Mouse (Mus musculus) heart, embryonic 14.5 days (tissue): ENCODE measurements around the gene Gm44965. TPM values are rescaled to one million over a fixed set of nuclear protein-coding genes. Genes with fewer than 3 reads are reported as not detected.

ENCODE experiments used
- ATAC-seq: fragments of 200-750 bp; cut with Nextera tagmentation; 2 replicates; pipeline ENCODE4 v1.8.0; 2017; ENCODE audit warnings: low read depth, moderate TSS enrichment; ENCODE audit not compliant: insufficient number of reproducible peaks, insufficient read depth, low FRiP score
- H3K27ac ChIP-seq, 2 experiments: fragments of 200-500 bp in 1 of 2; fragments of 300-500 bp in 1 of 2; sonication (generic) in 1 of 2; replicated peaks in 1 of 2; 2 replicates each; pipeline ENCODE4 v1.5.1; 2012 to 2014; ENCODE audit warnings: low read depth in 2 of 2, low read length in 2 of 2, control low read depth in 1 of 2, mild to moderate bottlenecking in 1 of 2, mixed read lengths in 1 of 2; ENCODE audit not compliant: control insufficient read depth in 1 of 2, insufficient read depth in 1 of 2
- H3K27me3 ChIP-seq: fragments of 300-500 bp; sonication (generic); 2 replicates; pipeline ENCODE4 v1.6.1; 2014; ENCODE audit warnings: mild to moderate bottlenecking, low read length, control low read depth; ENCODE audit not compliant: control insufficient read depth, insufficient read depth
- H3K36me3 ChIP-seq: fragments of 300-500 bp; sonication (generic); 2 replicates; pipeline ENCODE4 v1.6.1; 2014; ENCODE audit warnings: mild to moderate bottlenecking, control low read depth, low read length, mixed read lengths; ENCODE audit not compliant: control insufficient read depth, insufficient read depth
- H3K4me1 ChIP-seq, 2 experiments: fragments of 200-500 bp in 1 of 2; fragments of 300-500 bp in 1 of 2; sonication (generic) in 1 of 2; 2 replicates each; pipeline ENCODE4 v1.6.1; 2012 to 2014; ENCODE audit warnings: low read length in 2 of 2, control low read depth in 1 of 2, mixed read lengths in 1 of 2; ENCODE audit not compliant: control insufficient read depth in 2 of 2, insufficient read depth in 2 of 2
- H3K4me2 ChIP-seq: fragments of 300-500 bp; sonication (generic); 2 replicates; pipeline ENCODE4 v1.6.1; 2014; ENCODE audit warnings: mild to moderate bottlenecking, low read length
- H3K4me3 ChIP-seq, 2 experiments: fragments of 200-500 bp in 1 of 2; fragments of 300-500 bp in 1 of 2; sonication (generic) in 1 of 2; 2 replicates each; pipeline ENCODE4 v1.5.1; 2012 to 2014; ENCODE audit warnings: low read length in 2 of 2, mild to moderate bottlenecking in 2 of 2, control low read depth in 1 of 2, low read depth in 1 of 2, moderate library complexity in 1 of 2; ENCODE audit not compliant: control insufficient read depth in 1 of 2, insufficient read depth in 1 of 2
- H3K9ac ChIP-seq: fragments of 300-500 bp; sonication (generic); 2 replicates; pipeline ENCODE4 v1.6.1; 2014; ENCODE audit warnings: mild to moderate bottlenecking, low read length
- H3K9me3 ChIP-seq: fragments of 300-500 bp; sonication (generic); 2 replicates; pipeline ENCODE4 v1.6.1; 2016; ENCODE audit warnings: low read length, control low read depth; ENCODE audit not compliant: control insufficient read depth
- WGBS: fragments of 180-500 bp; shearing (Covaris S2); extraction: QIAGEN DNeasy Blood & Tissue Kit; methylation state at CpG from one replicate; pipeline ENCODE4 v1.1.7; 2014; 5-methylcytosine and 5-hydroxymethylcytosine counted together
- polyA plus RNA-seq: library from polyadenylated mRNA; unstranded; fragments of >200 nt; fragmentation: Nextera tagmentation; extraction: Ambion mirVana; gene quantifications from 2 replicates; pipeline ENCODE4 v1.2.1, GENCODE M21; 2014

The Gm44965 gene
- 0.84 TPM in 1 of 2 replicates, not detected in the other for polyA plus RNA-seq

- peak within 1 kb of the TSS; percentile 88 for H3K4me2 ChIP-seq
- H3K9ac ChIP-seq, result peak within 1 kb of the TSS; percentile 94
- peak; percentile 90 for ATAC-seq
- peak within 1 kb of the TSS; percentile 74 to 95 for H3K4me3 ChIP-seq
- peaks cover 23 to 30% of the 10 kb centered on the region in 2 experiments for H3K4me1 ChIP-seq
- peaks cover 20% of the 10 kb centered on the region for H3K9me3 ChIP-seq
- no peaks in the 10 kb centered on the region for H3K27me3 ChIP-seq
- H3K27ac ChIP-seq, result peak within 1 kb of the TSS; percentile 90 to 92
- peaks cover 31% of the 10 kb centered on the region for H3K36me3 ChIP-seq
- 9% methylated on average over 41 of the region's 45 CpGs for WGBS
Observed at GRCm38 (mm10) chr6:48593158-48594042, at the start of gene Gm44965, which contains the start of gene Repin1. TSS of gene Gm44965 (plus strand) at chr6:48593941. TSS of gene Repin1 (plus strand) at chr6:48593883.

- H3K4me2 ChIP-seq, result no peak overlapping the region
- no peaks in the 10 kb centered on the region for H3K27me3 ChIP-seq
- peaks cover 0 to 2% of the 10 kb centered on the region in 2 experiments; a peak in 1 of 4 replicates for H3K4me1 ChIP-seq
- H3K4me3 ChIP-seq, result no peak overlapping the region
- 60% methylated on average over 5 of the region's 5 CpGs for WGBS
- H3K9ac ChIP-seq, result no peak overlapping the region
- no peaks in the 10 kb centered on the region for H3K36me3 ChIP-seq
- H3K9me3 ChIP-seq, result no peaks in the 10 kb centered on the region
- no peak overlapping the region for H3K27ac ChIP-seq
- ATAC-seq, result no peak
Observed at GRCm38 (mm10) chr6:48545251-48545650, 48.5 kb upstream of the Gm44965 start.

GRCm38 (mm10) chr6:48546271-48546670 lies 47.5 kb upstream of the Gm44965 start:
- H3K27ac ChIP-seq, result no peak overlapping the region
- H3K4me2 ChIP-seq, result no peak overlapping the region
- no peak overlapping the region for H3K9ac ChIP-seq
- no peak for ATAC-seq
- no peak overlapping the region for H3K4me3 ChIP-seq
- H3K4me1 ChIP-seq, result peaks cover 0 to 2% of the 10 kb centered on the region in 2 experiments; a peak in 1 of 4 replicates
- no peaks in the 10 kb centered on the region for H3K9me3 ChIP-seq
- H3K36me3 ChIP-seq, result no peaks in the 10 kb centered on the region
- H3K27me3 ChIP-seq, result no peaks in the 10 kb centered on the region
- 21% methylated on average over 1 of the region's 1 CpGs for WGBS

GRCm38 (mm10) chr6:48546858-48547257 lies 46.9 kb upstream of the Gm44965 start:
- ATAC-seq, result no peak
- no peaks in the 10 kb centered on the region for H3K36me3 ChIP-seq
- H3K4me2 ChIP-seq, result no peak overlapping the region
- H3K27me3 ChIP-seq, result no peaks in the 10 kb centered on the region
- H3K9me3 ChIP-seq, result no peaks in the 10 kb centered on the region
- WGBS, result 57% methylated on average over 4 of the region's 4 CpGs
- H3K9ac ChIP-seq, result no peak overlapping the region
- peaks cover 0 to under 1% of the 10 kb centered on the region in 2 experiments; a peak in 1 of 4 replicates for H3K4me1 ChIP-seq
- H3K27ac ChIP-seq, result no peak overlapping the region
- H3K4me3 ChIP-seq, result no peak overlapping the region

- H3K27me3 ChIP-seq, result no peaks in the 10 kb centered on the region
- no peak overlapping the region for H3K4me3 ChIP-seq
- H3K36me3 ChIP-seq, result no peaks in the 10 kb centered on the region
- no peaks in the 10 kb centered on the region for H3K4me1 ChIP-seq
- H3K27ac ChIP-seq, result no peak overlapping the region
- ATAC-seq, result no peak
- H3K9me3 ChIP-seq, result no peaks in the 10 kb centered on the region
- 78% methylated on average over 6 of the region's 6 CpGs for WGBS
- H3K4me2 ChIP-seq, result no peak overlapping the region
- no peak overlapping the region for H3K9ac ChIP-seq
Observed at GRCm38 (mm10) chr6:48548314-48548713, 45.4 kb upstream of the Gm44965 start.

GRCm38 (mm10) chr6:48552918-48553317 lies 40.8 kb upstream of the Gm44965 start:
- ATAC-seq, result no peak
- Histone ChIP-seq H3K9me3 (no peaks in the 10 kb centered on the region), H3K4me2 (no peak overlapping the region), H3K27ac (no peak overlapping the region), H3K36me3 (no peaks in the 10 kb centered on the region), H3K4me3 (no peak overlapping the region), H3K4me1 (peaks cover 9 to 12% of the 10 kb centered on the region in 2 experiments), H3K9ac (no peak overlapping the region), H3K27me3 (no peaks in the 10 kb centered on the region)
- 35% methylated on average over 4 of the region's 4 CpGs for WGBS

GRCm38 (mm10) chr6:48553819-48554218 lies 39.9 kb upstream of the Gm44965 start:
- no peaks in the 10 kb centered on the region for H3K36me3 ChIP-seq
- peaks cover 9 to 12% of the 10 kb centered on the region in 2 experiments for H3K4me1 ChIP-seq
- 71% methylated on average over 4 of the region's 4 CpGs for WGBS
- peak overlapping the region; percentile 83 for H3K9ac ChIP-seq
- no peaks in the 10 kb centered on the region for H3K27me3 ChIP-seq
- ATAC-seq, result no peak
- peak overlapping the region; percentile 97 to 99 for H3K27ac ChIP-seq
- H3K4me3 ChIP-seq, result peak overlapping the region; percentile 55 to 57
- no peaks in the 10 kb centered on the region for H3K9me3 ChIP-seq
- peak overlapping the region; percentile 92 for H3K4me2 ChIP-seq
